Mouse (Mus musculus) E14TG2a.4 (cell line): ENCODE data around the gene Mettl5.

Experiments used
- CTCF ChIP-seq: conservative IDR thresholded peaks from 2 replicates; pipeline ENCODE4 v1.5.1; 2014; ENCODE audit warnings: low read length
- NANOG ChIP-seq: IDR thresholded peaks from 2 replicates; pipeline ENCODE4 v1.6.1; 2014; ENCODE audit warnings: borderline replicate concordance, low read length, mixed read lengths
- POU5F1 ChIP-seq: IDR thresholded peaks from 2 replicates; pipeline ENCODE4 v1.6.1; 2014; ENCODE audit warnings: low read length, borderline replicate concordance

GRCm38 (mm10) chr2:69924943-69925342 is 39.5 kb upstream of the Mettl5 start:
- TF ChIP-seq CTCF: no peak
- TF ChIP-seq POU5F1: no peak
- TF ChIP-seq NANOG: no peak
